Mouse (Mus musculus) urinary bladder, adult 18-20 months (tissue): ENCODE data around the gene Klf9.

Source experiments
- DNase-seq, 2 experiments: peaks; one replicate each; pipeline ENCODE4 v3.0.0; 2022; ENCODE audit warnings: low spot score in 2 of 2, mixed read lengths in 2 of 2

Klf9 gene

GRCm38 (mm10) chr19:23164651-23165240, 23.7 kb downstream of the Klf9 start:
- DNase-seq: no peak

GRCm38 (mm10) chr19:23166550-23167284, 25.7 kb downstream of the Klf9 start:
- DNase-seq: no peak

- DNase-seq: no peak
Observed at GRCm38 (mm10) chr19:23168899-23169658, 28.1 kb downstream of the Klf9 start.

GRCm38 (mm10) chr19:23169659-23170050, 28.6 kb downstream of the Klf9 start:
- DNase-seq: no peak

- DNase-seq: no peak
Observed at GRCm38 (mm10) chr19:23170476-23170875, 29.4 kb downstream of the Klf9 start.

GRCm38 (mm10) chr19:23171136-23171535, 30.1 kb downstream of the Klf9 start:
- DNase-seq: no peak

- DNase-seq: no peak
Observed at GRCm38 (mm10) chr19:23175090-23175489, 34.1 kb downstream of the Klf9 start.

GRCm38 (mm10) chr19:23175511-23175910, 34.5 kb downstream of the Klf9 start:
- no peak for DNase-seq

GRCm38 (mm10) chr19:23178533-23178932, 37.5 kb downstream of the Klf9 start:
- no peak for DNase-seq

- DNase-seq: no peak
Observed at GRCm38 (mm10) chr19:23183493-23183892, 42.5 kb downstream of the Klf9 start.

- no peak for DNase-seq
Observed at GRCm38 (mm10) chr19:23184068-23184467, 43.0 kb downstream of the Klf9 start.

- DNase-seq: no peak
Observed at GRCm38 (mm10) chr19:23187732-23188131, 46.7 kb downstream of the Klf9 start.

GRCm38 (mm10) chr19:23188986-23189385, 48.0 kb downstream of the Klf9 start:
- DNase-seq: no peak

- no peak for DNase-seq
Observed at GRCm38 (mm10) chr19:23189744-23190143, 48.7 kb downstream of the Klf9 start.

GRCm38 (mm10) chr19:23191486-23191885, 50.5 kb downstream of the Klf9 start:
- no peak for DNase-seq

GRCm38 (mm10) chr19:23193076-23193475, 52.0 kb downstream of the Klf9 start:
- DNase-seq: no peak

- DNase-seq: no peak
Observed at GRCm38 (mm10) chr19:23202106-23202505, 61.1 kb downstream of the Klf9 start.

- no peak for DNase-seq
Observed at GRCm38 (mm10) chr19:23203505-23204053, 62.6 kb downstream of the Klf9 start.

- no peak for DNase-seq
Observed at GRCm38 (mm10) chr19:23211325-23211724, 70.3 kb downstream of the Klf9 start.

- no peak for DNase-seq
Observed at GRCm38 (mm10) chr19:23214326-23214725, 73.3 kb downstream of the Klf9 start.
